Mouse (Mus musculus): ENCODE measurements at regions not wholly inside any gene's neighbourhood (a gene's known extent, or its start where the extent isn't known, plus 50 kb on each side); places are given as distances from the start of the nearest gene placed in this dataset.

DNA sequence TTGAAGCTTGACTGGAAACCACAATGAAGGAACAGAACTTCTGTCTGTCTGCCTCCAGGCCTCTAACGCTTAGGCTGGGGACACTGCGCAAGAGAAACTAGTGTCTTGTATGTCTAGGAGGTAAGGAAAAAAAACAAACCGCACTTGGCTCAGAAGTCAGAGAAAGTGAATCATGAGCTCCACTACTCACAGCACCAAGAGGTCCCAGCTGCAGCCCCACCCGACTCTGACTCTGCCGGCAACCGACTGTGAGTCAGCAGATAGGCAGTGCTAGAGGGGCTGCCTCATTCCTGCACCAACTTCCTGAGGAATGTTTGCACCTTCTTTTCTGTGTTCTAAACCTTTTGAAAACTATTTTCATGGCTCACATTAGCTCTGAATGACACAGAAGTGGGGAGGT lies 109.5 kb downstream of the Gja1 start:
- peaks cover 3% of the 10 kb centered on the region; the same call in 1 of the 2 replicates for H3K4me1 ChIP-seq (ENCODE audit: control insufficient read depth, insufficient read depth, low read length)
- H3K4me3 ChIP-seq (ENCODE audit: insufficient read depth, low read depth, low read length) = no peak overlapping the region
- TF ChIP-seq POLR2A (IDR thresholded peaks at IDR 0.05; ENCODE audit: insufficient read depth, low read depth, low read length) = no peak
- no peak for TF ChIP-seq CTCF (IDR thresholded peaks at IDR 0.05; ENCODE audit: insufficient read depth, low read depth, low read length)
- no peak overlapping the region for H3K27ac ChIP-seq (ENCODE audit: insufficient read depth, low read depth, low read length)
- 38% methylated on average over 6 of the region's 6 CpGs for WGBS

DNA sequence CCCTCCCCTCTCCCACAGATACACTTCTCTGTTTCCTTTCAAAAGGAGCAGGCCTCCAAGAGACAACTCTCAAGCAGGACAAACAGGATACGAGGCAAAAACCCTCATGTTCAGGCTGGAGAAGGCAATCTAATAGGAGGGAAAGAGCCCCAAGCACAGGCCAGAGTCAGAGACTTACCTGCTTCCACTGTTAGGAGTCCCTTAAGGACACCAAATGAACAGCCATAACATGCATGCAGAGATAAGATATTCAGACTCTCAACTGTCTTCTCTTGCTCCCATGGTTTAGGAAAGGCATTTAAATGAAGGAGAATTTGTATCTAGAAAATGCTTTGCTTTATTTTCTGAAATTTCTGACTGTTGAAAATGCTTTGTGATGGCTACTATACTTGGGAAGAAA lies 116.3 kb downstream of the Gja1 start:
- no peaks in the 10 kb centered on the region for H3K4me1 ChIP-seq (ENCODE audit: control insufficient read depth, insufficient read depth, low read length)
- H3K4me3 ChIP-seq (ENCODE audit: insufficient read depth, low read depth, low read length) = no peak overlapping the region
- no peak for TF ChIP-seq CTCF (IDR thresholded peaks at IDR 0.05; ENCODE audit: insufficient read depth, low read depth, low read length)
- WGBS = 83% methylated on average over 1 of the region's 1 CpGs
- H3K27ac ChIP-seq (ENCODE audit: insufficient read depth, low read depth, low read length) = no peak overlapping the region

DNA sequence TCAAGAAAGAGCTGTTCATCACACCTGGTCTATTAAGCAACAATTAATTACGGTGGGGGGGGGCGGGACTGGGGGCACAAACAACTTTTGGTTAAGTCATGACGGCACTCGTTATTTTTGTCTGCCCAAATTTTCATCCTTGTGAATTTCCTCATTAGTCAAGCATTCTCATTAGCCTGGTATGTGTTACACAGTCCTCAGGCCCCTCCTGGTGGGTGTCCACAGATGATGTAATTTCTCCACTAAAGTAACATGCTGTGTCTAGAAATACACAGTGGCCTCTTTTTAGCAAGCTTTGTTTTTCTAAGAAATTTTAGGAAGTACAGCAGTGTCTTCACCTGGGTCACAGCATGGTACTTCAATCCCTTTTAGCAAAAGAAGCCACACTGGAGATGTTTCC lies 118.2 kb downstream of the Gja1 start:
- WGBS = 36% methylated on average over 4 of the region's 4 CpGs
- TF ChIP-seq CTCF (IDR thresholded peaks at IDR 0.05; ENCODE audit: insufficient read depth, low read depth, low read length) (no peak), POLR2A (IDR thresholded peaks at IDR 0.05; ENCODE audit: insufficient read depth, low read depth, low read length) (no peak)
- no peaks in the 10 kb centered on the region for H3K4me1 ChIP-seq (ENCODE audit: control insufficient read depth, insufficient read depth, low read length)
- no peak overlapping the region for H3K4me3 ChIP-seq (ENCODE audit: insufficient read depth, low read depth, low read length)
- no peak overlapping the region for H3K27ac ChIP-seq (ENCODE audit: insufficient read depth, low read depth, low read length)

DNA sequence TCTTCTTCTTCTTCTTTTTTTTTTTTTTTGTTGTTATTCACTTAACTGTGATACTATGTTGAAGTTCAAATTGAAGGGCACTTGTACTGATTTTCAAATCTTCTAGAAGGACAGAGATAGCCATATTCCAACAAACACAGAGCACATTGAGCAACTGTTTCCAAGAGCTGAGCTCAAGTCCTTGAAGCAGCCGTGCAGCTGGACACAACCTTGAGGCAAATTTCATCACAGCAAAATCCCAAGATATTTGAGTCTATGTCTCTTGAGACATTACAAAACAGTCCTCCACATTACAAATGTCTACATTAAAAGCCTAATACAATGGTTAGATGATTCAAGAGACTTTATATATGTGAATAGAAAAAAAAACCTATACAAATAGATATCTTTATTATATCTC lies 141.9 kb downstream of the Gja1 start:
- WGBS = 96% methylated on average over 1 of the region's 1 CpGs
- H3K4me1 ChIP-seq (ENCODE audit: control insufficient read depth, insufficient read depth, low read length) = no peaks in the 10 kb centered on the region
- H3K4me3 ChIP-seq (ENCODE audit: insufficient read depth, low read depth, low read length) = no peak overlapping the region
- H3K27ac ChIP-seq (ENCODE audit: insufficient read depth, low read depth, low read length) = no peak overlapping the region
- TF ChIP-seq POLR2A (IDR thresholded peaks at IDR 0.05; ENCODE audit: insufficient read depth, low read depth, low read length) (no peak), CTCF (IDR thresholded peaks at IDR 0.05; ENCODE audit: insufficient read depth, low read depth, low read length) (no peak)

DNA sequence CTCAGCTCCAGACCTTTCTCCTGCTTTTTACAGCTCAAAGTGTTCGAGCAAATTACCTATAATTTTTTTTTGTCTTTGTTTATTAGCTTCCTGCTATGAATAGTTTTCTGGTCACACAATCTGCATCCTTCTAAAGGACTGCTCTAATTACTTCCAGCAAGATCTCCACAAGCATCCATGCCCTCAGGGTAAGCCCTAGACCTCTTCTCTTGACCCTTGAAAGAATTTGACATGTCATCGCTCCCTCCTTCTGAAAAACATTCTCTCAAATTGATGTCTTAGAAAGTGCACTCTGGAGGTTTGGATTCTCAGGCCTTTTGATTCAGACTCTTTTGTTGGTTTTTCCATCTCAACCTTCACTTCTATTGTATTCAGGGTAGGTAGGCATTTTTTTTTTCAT lies 148.7 kb downstream of the Gja1 start:
- no peak overlapping the region for H3K4me3 ChIP-seq (ENCODE audit: insufficient read depth, low read depth, low read length)
- H3K4me1 ChIP-seq (ENCODE audit: control insufficient read depth, insufficient read depth, low read length) = no peaks in the 10 kb centered on the region
- WGBS = 80% methylated on average over 2 of the region's 2 CpGs
- H3K27ac ChIP-seq (ENCODE audit: insufficient read depth, low read depth, low read length) = no peak overlapping the region
- TF ChIP-seq CTCF (IDR thresholded peaks at IDR 0.05; ENCODE audit: insufficient read depth, low read depth, low read length) = no peak
- no peak for TF ChIP-seq POLR2A (IDR thresholded peaks at IDR 0.05; ENCODE audit: insufficient read depth, low read depth, low read length)

DNA sequence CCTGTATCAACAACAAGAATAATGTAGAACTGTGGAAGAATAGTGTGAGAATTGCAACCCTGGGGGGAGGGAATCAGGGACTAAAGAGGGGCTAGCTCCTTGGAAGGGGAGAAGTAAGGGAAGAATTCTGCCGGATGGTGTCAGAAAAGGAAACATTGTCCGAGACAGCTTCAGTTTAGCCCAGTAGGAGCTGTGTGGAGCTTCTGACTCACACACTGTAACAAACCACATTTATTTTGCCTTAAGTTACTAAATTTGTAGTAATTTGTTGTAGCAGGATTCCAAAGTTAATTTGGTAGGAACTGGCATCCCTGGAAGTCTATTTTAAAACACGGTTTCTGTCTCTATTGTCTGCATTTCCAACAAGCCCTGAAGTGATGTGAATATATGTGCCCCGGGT lies 160.0 kb downstream of the Gja1 start:
- TF ChIP-seq CTCF (IDR thresholded peaks at IDR 0.05; ENCODE audit: insufficient read depth, low read depth, low read length) (no peak), POLR2A (IDR thresholded peaks at IDR 0.05; ENCODE audit: insufficient read depth, low read depth, low read length) (no peak)
- H3K4me3 ChIP-seq (ENCODE audit: insufficient read depth, low read depth, low read length) = no peak overlapping the region
- 10% methylated on average over 4 of the region's 4 CpGs for WGBS
- no peak overlapping the region for H3K27ac ChIP-seq (ENCODE audit: insufficient read depth, low read depth, low read length)
- 0 out of 2 replicates have a peak, but pooled peaks cover 2% of the 10 kb centered on the region for H3K4me1 ChIP-seq (ENCODE audit: control insufficient read depth, insufficient read depth, low read length)

DNA sequence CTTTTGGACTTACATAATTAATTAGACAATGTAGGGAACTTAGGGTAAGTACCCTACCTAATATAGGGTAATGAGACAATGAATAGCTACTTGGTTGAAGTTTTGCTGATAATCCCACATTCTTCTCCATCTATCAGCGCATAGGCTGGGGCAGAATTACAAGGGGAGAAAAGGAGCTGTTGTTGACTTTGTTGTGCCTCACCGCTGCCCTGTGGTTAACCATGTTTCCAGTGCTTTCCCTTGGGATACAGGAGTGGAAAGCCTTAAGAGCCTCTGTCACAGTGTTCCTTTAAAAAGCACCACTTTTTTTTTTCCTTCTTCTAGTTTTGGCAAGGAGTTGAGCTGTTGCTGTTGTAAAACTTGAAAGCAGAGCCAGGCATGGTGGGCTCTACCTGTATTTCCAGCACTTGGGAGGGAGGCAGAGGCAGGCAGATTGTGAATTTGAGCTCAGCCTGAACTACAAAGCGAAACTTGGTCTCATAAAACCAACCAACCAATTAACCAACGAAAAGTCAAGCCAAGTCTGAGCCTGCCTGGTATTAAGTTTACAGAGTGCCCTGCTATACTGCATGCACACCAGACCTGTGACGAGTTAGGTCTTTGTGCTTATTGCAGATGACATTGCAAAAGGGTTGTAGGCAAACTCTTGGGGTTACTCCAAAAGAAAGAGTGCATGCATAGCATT lies 162.8 kb downstream of the Gja1 start:
- TF ChIP-seq POLR2A (IDR thresholded peaks at IDR 0.05; ENCODE audit: insufficient read depth, low read depth, low read length) = no peak
- no peak for TF ChIP-seq CTCF (IDR thresholded peaks at IDR 0.05; ENCODE audit: insufficient read depth, low read depth, low read length)
- Histone ChIP-seq H3K27ac (ENCODE audit: insufficient read depth, low read depth, low read length) (no peak overlapping the region), H3K4me3 (ENCODE audit: insufficient read depth, low read depth, low read length) (no peak overlapping the region), H3K4me1 (ENCODE audit: control insufficient read depth, insufficient read depth, low read length) (0 out of 2 replicates have a peak, but pooled peaks cover 2% of the 10 kb centered on the region)
- 95% methylated on average over 5 of the region's 5 CpGs for WGBS

DNA sequence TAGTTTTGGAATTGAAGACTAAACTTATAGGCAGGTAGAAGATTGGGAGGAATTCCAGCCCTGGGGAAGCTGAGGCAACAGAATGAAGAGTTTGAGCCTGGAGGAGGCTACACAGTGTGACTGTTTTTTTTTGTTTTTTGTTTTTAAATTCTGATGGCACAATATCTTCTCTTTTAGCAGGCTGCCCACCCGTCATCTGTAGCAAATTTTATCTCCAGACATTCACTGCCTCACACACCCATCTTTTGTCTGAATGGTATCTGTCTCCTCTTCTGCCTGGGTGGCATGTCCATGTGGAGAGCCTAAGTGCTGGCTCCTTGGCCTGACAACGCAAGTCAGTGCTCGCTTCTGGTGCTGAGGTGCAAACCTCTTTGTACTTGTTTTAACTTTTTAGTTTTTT lies 165.0 kb downstream of the Gja1 start:
- WGBS = 87% methylated on average over 3 of the region's 3 CpGs
- no peak overlapping the region for H3K27ac ChIP-seq (ENCODE audit: insufficient read depth, low read depth, low read length)
- no peak overlapping the region for H3K4me3 ChIP-seq (ENCODE audit: insufficient read depth, low read depth, low read length)
- 0 out of 2 replicates have a peak, but pooled peaks cover 2% of the 10 kb centered on the region for H3K4me1 ChIP-seq (ENCODE audit: control insufficient read depth, insufficient read depth, low read length)
- TF ChIP-seq POLR2A (IDR thresholded peaks at IDR 0.05; ENCODE audit: insufficient read depth, low read depth, low read length) (no peak), CTCF (IDR thresholded peaks at IDR 0.05; ENCODE audit: insufficient read depth, low read depth, low read length) (no peak)

DNA sequence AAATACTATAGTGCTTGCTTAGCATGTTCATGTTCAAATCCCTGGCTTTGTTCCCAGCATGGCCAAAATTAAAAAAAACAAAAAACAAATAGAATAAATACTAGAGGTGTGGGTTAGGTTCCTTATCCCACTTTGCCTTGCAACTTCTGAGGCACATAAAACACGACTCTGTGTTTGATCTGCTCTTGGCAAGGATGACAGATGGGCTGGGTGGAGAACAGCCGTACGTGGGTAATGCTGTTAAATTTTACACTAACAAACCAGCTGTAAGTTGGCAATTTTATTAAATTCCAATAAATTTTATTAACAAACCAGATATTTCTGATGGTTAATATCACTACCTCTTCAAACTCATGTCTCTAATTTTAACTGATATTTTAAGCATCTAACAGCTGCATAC lies 168.9 kb downstream of the Gja1 start:
- H3K4me3 ChIP-seq (ENCODE audit: insufficient read depth, low read depth, low read length) = no peak overlapping the region
- no peak for TF ChIP-seq CTCF (IDR thresholded peaks at IDR 0.05; ENCODE audit: insufficient read depth, low read depth, low read length)
- TF ChIP-seq POLR2A (IDR thresholded peaks at IDR 0.05; ENCODE audit: insufficient read depth, low read depth, low read length) = no peak
- 84% methylated on average over 3 of the region's 3 CpGs for WGBS

DNA sequence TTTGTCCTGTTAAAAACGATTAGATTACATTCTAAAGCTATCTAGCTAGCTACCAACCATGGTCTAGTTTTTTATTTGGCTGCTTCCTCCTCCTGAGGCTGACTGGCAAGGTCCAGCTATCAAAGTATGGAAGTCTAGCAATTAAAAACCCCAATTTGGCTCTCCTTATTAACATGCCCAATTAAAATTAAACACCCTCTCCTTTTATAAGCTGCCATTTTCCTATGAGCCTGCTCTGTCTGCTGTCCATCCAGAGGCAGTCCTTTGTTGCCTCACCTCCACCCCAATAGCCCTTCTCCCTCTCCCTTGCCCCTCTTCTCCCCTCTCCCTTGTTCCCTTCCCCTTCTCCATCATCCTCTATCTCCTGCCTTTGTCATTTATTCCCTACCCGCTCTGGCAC lies 169.7 kb downstream of the Gja1 start:
- H3K4me3 ChIP-seq (ENCODE audit: insufficient read depth, low read depth, low read length) = no peak overlapping the region
- no peaks in the 10 kb centered on the region for H3K4me1 ChIP-seq (ENCODE audit: control insufficient read depth, insufficient read depth, low read length)
- 54% methylated on average over 2 of the region's 2 CpGs for WGBS
- TF ChIP-seq CTCF (IDR thresholded peaks at IDR 0.05; ENCODE audit: insufficient read depth, low read depth, low read length) = no peak
- no peak for TF ChIP-seq POLR2A (IDR thresholded peaks at IDR 0.05; ENCODE audit: insufficient read depth, low read depth, low read length)
- no peak overlapping the region for H3K27ac ChIP-seq (ENCODE audit: insufficient read depth, low read depth, low read length)

More for the DNA sequence above, 168.9 kb downstream of the Gja1 start:
- H3K4me1 ChIP-seq (ENCODE audit: control insufficient read depth, insufficient read depth, low read length) = no peaks in the 10 kb centered on the region
- H3K27ac ChIP-seq (ENCODE audit: insufficient read depth, low read depth, low read length) = no peak overlapping the region

Measured in olfactory bulb, adult 2 months (tissue).